Mouse (Mus musculus): Measurements from ENCODE around the gene Gm21616. TPM values are rescaled to one million over a fixed set of nuclear protein-coding genes. Genes with fewer than 3 reads are reported as not detected.

Gm21616 gene
- polyA plus RNA-seq (2012; rRNA removed), result not detected in 2 replicates

DNA sequence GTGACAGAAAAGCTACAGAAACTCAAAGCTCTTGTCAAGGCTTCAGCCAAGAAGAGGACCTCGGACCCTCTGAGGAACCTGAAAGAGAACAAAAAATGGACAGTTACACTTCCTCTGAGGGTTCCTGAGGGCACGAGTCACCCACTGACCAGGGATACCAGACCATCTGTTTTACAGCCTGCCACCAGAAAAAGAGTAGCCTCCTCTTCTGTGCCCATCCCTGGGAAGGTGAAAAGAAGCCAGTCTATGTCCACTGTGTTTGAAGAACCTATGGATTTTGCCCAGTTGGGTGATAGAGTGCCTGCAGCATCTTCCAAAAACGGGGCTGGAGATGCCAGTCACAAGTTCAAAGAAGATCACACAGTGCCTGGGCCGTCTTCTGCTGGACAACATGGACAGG, at the start of gene Gm21616:
Gm21616 (plus strand) TSS at position 301 of the 400 bp plus-strand sequence.

Measured in colon, adult 2 months (tissue).